Mouse (Mus musculus) erythroblast, embryonic 14.5 days (primary cell): Measurements from ENCODE around the gene Epop. TPM values are rescaled to one million over a fixed set of nuclear protein-coding genes. Genes with fewer than 3 reads are reported as not detected.

Experiments
- H3K27me3 ChIP-seq: 2 replicates; pipeline ENCODE4 v1.6.1; 2012; ENCODE audit warnings: inconsistent platforms; ENCODE audit not compliant: control insufficient read depth
- H3K36me3 ChIP-seq: 2 replicates; pipeline ENCODE4 v1.6.1; 2012; ENCODE audit warnings: mild to moderate bottlenecking, inconsistent platforms; ENCODE audit not compliant: control insufficient read depth
- H3K4me1 ChIP-seq: 2 replicates; pipeline ENCODE4 v1.6.1; 2012; ENCODE audit warnings: inconsistent platforms; ENCODE audit not compliant: control insufficient read depth
- H3K4me3 ChIP-seq: replicated peaks from 2 replicates; pipeline ENCODE3; 2012; ENCODE audit warnings: moderate library complexity, mild to moderate bottlenecking, inconsistent platforms
- H3K9me3 ChIP-seq: 2 replicates; pipeline ENCODE4 v1.6.1; 2012; ENCODE audit warnings: low read length, inconsistent platforms, mixed read lengths; ENCODE audit not compliant: control insufficient read depth
- GATA1 ChIP-seq: IDR thresholded peaks from 2 replicates; pipeline ENCODE4 v1.6.1; 2012; ENCODE audit warnings: low read length, inconsistent platforms, mixed read lengths
- TAL1 ChIP-seq: IDR thresholded peaks from 3 replicates; pipeline ENCODE4 v1.6.1; 2012; ENCODE audit warnings: low read length, inconsistent platforms, mixed read lengths
- polyA plus RNA-seq: library from polyadenylated mRNA; stranded (reverse); fragments of >175 nt; gene quantifications from 2 replicates; pipeline ENCODE4 v1.2.3, GENCODE M21; 2012

Gene Epop
- polyA plus RNA-seq, 1 experiment = 0.13 TPM

DNA sequence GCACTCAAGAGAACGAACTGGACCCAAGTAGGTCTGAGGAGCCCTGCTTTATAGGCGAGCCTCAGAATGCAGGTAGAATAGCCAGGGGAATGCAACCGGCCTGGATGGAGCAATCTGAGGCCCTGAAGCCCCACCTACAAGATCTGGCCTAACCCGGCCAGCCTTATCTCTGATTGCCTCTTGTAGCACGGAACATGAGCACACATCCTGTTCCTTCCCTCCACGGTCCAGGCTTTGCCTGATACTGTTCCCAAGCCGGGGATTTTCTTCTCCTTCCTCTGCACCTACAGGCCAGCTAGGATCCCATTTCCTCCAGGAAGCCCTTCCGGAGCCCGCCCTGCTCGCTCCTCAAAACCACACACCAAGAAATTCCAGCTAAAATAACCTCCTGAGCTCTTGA lies 43.6 kb downstream of the Epop start:
- Histone ChIP-seq H3K27me3 (peaks cover 10% of the 10 kb centered on the region), H3K4me1 (no peaks in the 10 kb centered on the region), H3K9me3 (no peaks in the 10 kb centered on the region), H3K4me3 (no peak overlapping the region), H3K36me3 (no peaks in the 10 kb centered on the region)
- TF ChIP-seq GATA1 = no peak
- TF ChIP-seq TAL1 = no peak

DNA sequence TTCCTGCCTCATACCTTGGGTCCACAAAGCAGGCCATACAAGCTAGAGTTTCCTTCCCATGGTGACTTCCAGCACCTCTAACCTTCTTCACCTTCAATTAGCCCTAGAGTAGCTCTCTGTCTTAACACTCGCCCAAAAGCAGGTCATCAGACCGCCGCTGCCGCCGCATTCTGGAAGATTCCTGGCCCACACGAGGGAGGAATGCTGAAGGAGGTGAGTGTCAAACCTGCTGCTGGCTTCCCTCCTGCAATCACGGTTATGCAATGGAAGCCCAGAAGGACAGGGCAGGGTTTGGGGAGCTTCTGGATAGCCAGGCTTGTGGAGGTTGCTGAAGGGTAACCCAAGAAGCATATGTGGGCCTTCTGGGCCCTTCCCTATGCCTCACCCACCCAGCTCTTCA lies 45.0 kb downstream of the Epop start:
- Histone ChIP-seq H3K4me1 (no peaks in the 10 kb centered on the region), H3K36me3 (no peaks in the 10 kb centered on the region), H3K27me3 (peaks cover 7% of the 10 kb centered on the region), H3K9me3 (no peaks in the 10 kb centered on the region), H3K4me3 (no peak overlapping the region)
- TF ChIP-seq TAL1 (no peak), GATA1 (no peak)

DNA sequence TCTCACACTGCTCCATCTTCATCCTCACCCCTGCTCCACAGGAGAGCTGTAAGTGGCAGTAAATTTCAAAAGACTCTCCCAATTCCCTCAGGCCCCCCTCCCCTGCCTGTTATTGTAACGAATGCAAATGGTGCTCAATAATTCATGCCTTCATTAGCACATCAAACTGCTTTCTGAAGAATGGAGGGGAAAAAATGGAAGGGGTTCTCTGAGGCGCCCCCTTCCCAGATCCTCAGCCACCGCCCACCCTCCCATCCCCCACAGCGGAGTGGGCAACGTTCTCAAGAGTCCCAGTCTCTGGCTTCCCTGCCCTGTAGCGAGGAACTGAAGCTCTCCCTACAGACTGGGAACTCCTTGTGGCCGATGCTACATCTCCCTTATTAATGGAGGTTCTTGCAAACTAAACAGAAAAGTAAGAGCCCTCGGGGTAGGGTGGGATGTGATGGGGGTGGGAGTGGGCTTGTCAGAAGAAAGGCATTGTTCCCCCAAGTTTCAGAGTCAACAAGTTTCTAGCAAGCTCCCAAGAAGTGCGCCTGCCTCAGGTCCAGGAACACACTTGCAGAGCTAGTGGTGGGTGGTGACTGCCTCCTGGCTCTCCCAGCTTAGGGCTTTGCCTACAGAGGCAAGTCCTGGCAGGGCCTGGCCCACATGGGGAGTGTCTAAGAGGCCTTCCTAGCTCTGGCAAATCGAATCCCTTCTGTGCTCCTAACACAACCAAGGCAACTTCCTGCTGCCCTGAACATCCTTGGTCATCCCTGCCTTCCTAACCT lies 50.2 kb downstream of the Epop start:
- Histone ChIP-seq H3K4me3 (no peak overlapping the region), H3K36me3 (no peaks in the 10 kb centered on the region), H3K4me1 (peaks cover 8% of the 10 kb centered on the region), H3K27me3 (peaks cover 37% of the 10 kb centered on the region), H3K9me3 (no peaks in the 10 kb centered on the region)
- TF ChIP-seq GATA1 (no peak), TAL1 (no peak)

DNA sequence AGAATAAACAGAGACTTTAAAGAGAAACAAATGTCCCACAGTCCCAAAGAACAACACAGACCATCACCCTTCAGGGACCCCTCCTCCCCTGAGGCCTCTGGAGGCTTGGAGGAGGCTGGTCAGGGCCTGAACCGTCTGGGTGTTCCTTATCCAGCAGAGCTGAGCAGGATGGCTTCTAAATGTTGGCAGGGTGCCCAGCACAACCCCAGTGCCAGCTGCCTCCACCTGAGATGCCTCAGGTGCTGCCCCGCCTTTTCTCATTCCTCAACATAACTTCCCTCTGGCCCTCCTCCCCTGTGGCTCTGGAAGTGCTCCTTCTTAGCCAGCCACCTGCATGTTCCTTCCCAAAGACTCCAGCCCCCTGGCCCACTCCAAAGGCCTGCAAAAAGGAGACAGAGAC lies 51.2 kb downstream of the Epop start:
- Histone ChIP-seq H3K4me3 (no peak overlapping the region), H3K27me3 (peaks cover 47% of the 10 kb centered on the region), H3K9me3 (no peaks in the 10 kb centered on the region), H3K36me3 (no peaks in the 10 kb centered on the region), H3K4me1 (peaks cover 8% of the 10 kb centered on the region)
- no peak for TF ChIP-seq TAL1
- no peak for TF ChIP-seq GATA1

Other genes starting within 250 kb of the Epop start
- gene Arhgap23, start 214.2 kb downstream of the Epop start, polyA plus RNA-seq = 28.7 and 30.6 TPM in 2 replicates
- not detected in 2 replicates for gene 4933428G20Rik, start 129.4 kb downstream of the Epop start, polyA plus RNA-seq
- gene Srcin1, start 53.5 kb downstream of the Epop start, polyA plus RNA-seq = not detected in 2 replicates
- 0.05 and 0.07 TPM in 2 replicates for gene Mllt6, start 33.7 kb upstream of the Epop start, polyA plus RNA-seq
- not detected in 2 replicates for gene Cisd3, start 56.1 kb upstream of the Epop start, polyA plus RNA-seq
- gene Pcgf2, start 70.8 kb upstream of the Epop start, polyA plus RNA-seq = 0.10 and 0.35 TPM in 2 replicates
- 2.3 and 8.3 TPM in 2 replicates for gene Psmb3, start 73.7 kb upstream of the Epop start, polyA plus RNA-seq
- gene Pip4k2b, start 115.0 kb upstream of the Epop start, polyA plus RNA-seq = 0.17 and 0.28 TPM in 2 replicates
- 1.2 and 1.3 TPM in 2 replicates for gene Cwc25, start 136.9 kb upstream of the Epop start, polyA plus RNA-seq
- gene 1700001P01Rik, start 146.2 kb upstream of the Epop start, polyA plus RNA-seq = not detected in 2 replicates
- gene Rpl23, start 152.7 kb upstream of the Epop start, polyA plus RNA-seq = 22.6 and 32.2 TPM in 2 replicates
- gene Lasp1, start 169.3 kb upstream of the Epop start, polyA plus RNA-seq = 0.41 and 0.56 TPM in 2 replicates
- not detected in 2 replicates for gene B230217C12Rik, start 211.1 kb upstream of the Epop start, polyA plus RNA-seq